Mouse (Mus musculus) neural tube, embryonic 15.5 days (tissue): ENCODE results near the gene Vpreb1. TPM values are rescaled to one million over a fixed set of nuclear protein-coding genes. Genes with fewer than 3 reads are reported as not detected.
"Not testable (repeated sequence)": the region's sequence is repeated elsewhere in the genome, so short reads cannot be mapped to it uniquely, and the experiment has no call there.

Source experiments
- ATAC-seq: fragments of 200-750 bp; cut with Nextera tagmentation; 2 replicates; pipeline ENCODE4 v1.8.0; 2017; ENCODE audit warnings: mild to moderate bottlenecking, moderate TSS enrichment, moderate library complexity; ENCODE audit not compliant: low FRiP score
- H3K27ac ChIP-seq: fragments of 300-500 bp; sonication (generic); replicated peaks from 2 replicates; pipeline ENCODE4 v1.5.1; 2015; ENCODE audit warnings: mild to moderate bottlenecking, inconsistent platforms
- H3K27me3 ChIP-seq: fragments of 300-500 bp; sonication (generic); replicated peaks from 2 replicates; pipeline ENCODE4 v1.6.1; 2015; ENCODE audit warnings: inconsistent platforms
- H3K36me3 ChIP-seq: fragments of 300-500 bp; sonication (generic); 2 replicates; pipeline ENCODE4 v1.6.1; 2015; ENCODE audit warnings: inconsistent platforms
- H3K4me1 ChIP-seq: fragments of 300-500 bp; sonication (generic); 2 replicates; pipeline ENCODE4 v1.6.1; 2015; ENCODE audit warnings: inconsistent platforms
- H3K4me2 ChIP-seq: fragments of 300-500 bp; sonication (generic); 2 replicates; pipeline ENCODE4 v1.6.1; 2015; ENCODE audit warnings: inconsistent platforms, mild to moderate bottlenecking, moderate library complexity
- H3K4me3 ChIP-seq: fragments of 300-500 bp; sonication (generic); replicated peaks from 2 replicates; pipeline ENCODE4 v1.5.1; 2015; ENCODE audit warnings: mild to moderate bottlenecking, inconsistent platforms
- H3K9ac ChIP-seq: fragments of 300-500 bp; sonication (generic); replicated peaks from 2 replicates; pipeline ENCODE4 v1.6.1; 2015; ENCODE audit warnings: mild to moderate bottlenecking, inconsistent platforms
- H3K9me3 ChIP-seq: fragments of 300-500 bp; sonication (generic); replicated peaks from 2 replicates; pipeline ENCODE4 v1.6.1; 2016; ENCODE audit warnings: inconsistent platforms
- WGBS: fragments of 180-500 bp; shearing (Covaris S2); methylation state at CpG from one replicate; pipeline ENCODE4 v1.1.7; 2015; ENCODE audit warnings: mixed read lengths; 5-methylcytosine and 5-hydroxymethylcytosine counted together
- polyA plus RNA-seq: library from polyadenylated mRNA; unstranded; fragments of >200 nt; fragmentation: Nextera tagmentation; extraction: Ambion mirVana; gene quantifications from 2 replicates; pipeline ENCODE4 v1.2.1, GENCODE M21; 2015

Gene Vpreb1
- polyA plus RNA-seq, 1 experiment from 2014 or later, result 1.5 TPM

DNA sequence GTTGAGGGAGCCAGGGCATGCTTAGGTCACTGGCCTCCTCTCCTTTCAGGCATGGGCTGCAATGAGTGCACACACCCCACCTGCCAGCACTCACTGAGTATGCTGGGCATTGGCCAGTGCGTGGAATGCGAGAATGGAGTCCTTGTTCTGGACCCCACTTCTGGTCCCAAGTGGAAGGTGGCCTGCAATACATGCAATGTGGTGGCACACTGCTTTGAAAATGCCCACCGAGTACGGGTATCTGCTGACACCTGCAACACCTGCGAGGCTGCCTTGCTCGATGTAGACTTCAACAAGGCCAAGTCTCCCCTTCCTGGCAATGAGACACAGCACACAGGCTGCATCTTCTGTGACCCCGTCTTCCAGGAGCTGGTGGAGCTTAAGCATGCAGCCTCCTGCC is 21.7 kb upstream of the Vpreb1 start:
- ATAC-seq, result no peak
- Histone ChIP-seq H3K4me2 (no peak overlapping the region), H3K9me3 (no peaks in the 10 kb centered on the region), H3K4me3 (no peak overlapping the region), H3K4me1 (peaks cover 11% of the 10 kb centered on the region), H3K9ac (no peak overlapping the region), H3K27ac (no peak overlapping the region), H3K36me3 (peaks cover 63% of the 10 kb centered on the region), H3K27me3 (no peaks in the 10 kb centered on the region)
- 92% methylated on average over 7 of the region's 7 CpGs for WGBS

GRCm38 (mm10) chr16:16888341-16888740 is 17.7 kb upstream of the Vpreb1 start:
- 100% methylated on average over 1 of the region's 1 CpGs for WGBS

GRCm38 (mm10) chr16:16879025-16879424 is 8.4 kb upstream of the Vpreb1 start:
- no peak for ATAC-seq
- Histone ChIP-seq H3K9me3 (no peaks in the 10 kb centered on the region), H3K4me3 (no peak overlapping the region), H3K27ac (no peak overlapping the region), H3K36me3 (peaks cover 83% of the 10 kb centered on the region), H3K9ac (no peak overlapping the region), H3K4me1 (no peaks in the 10 kb centered on the region), H3K4me2 (no peak overlapping the region), H3K27me3 (no peaks in the 10 kb centered on the region)
- 90% methylated on average over 5 of the region's 5 CpGs for WGBS

More at GRCm38 (mm10) chr16:16888341-16888740, 17.7 kb upstream of the Vpreb1 start:
- Histone ChIP-seq H3K4me3 (no peak overlapping the region), H3K4me1 (no peaks in the 10 kb centered on the region), H3K27ac (no peak overlapping the region), H3K36me3 (peaks cover 98% of the 10 kb centered on the region), H3K4me2 (no peak overlapping the region), H3K9me3 (no peaks in the 10 kb centered on the region), H3K27me3 (no peaks in the 10 kb centered on the region), H3K9ac (no peak overlapping the region)
- ATAC-seq, result no peak

DNA sequence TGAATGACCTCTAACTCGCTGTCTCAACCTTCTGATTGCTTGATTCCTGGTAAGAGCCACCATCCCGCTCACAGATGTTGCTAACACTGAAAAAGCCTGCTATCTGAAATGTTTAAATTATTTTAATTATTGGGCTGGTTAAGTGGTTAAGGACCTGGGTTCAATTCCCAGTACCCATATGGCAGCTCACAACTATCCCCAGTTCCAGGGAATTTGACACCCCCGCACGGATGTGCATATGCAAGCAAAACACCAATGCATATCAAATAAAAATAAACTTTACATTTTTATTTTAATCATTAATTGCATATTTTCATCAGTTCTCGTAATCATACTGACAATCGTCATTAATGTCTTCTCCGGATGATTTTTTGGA is 414 bp downstream of the Vpreb1 start:
- Histone ChIP-seq H3K4me2 (peak overlapping the region; percentile 73), H3K4me3 (peak overlapping the region; percentile 78), H3K27me3 (no peaks in the 10 kb centered on the region), H3K27ac (peak overlapping the region; percentile 93), H3K9me3 (no peaks in the 10 kb centered on the region), H3K36me3 (peaks cover 4% of the 10 kb centered on the region; the same call in 1 of the 2 replicates), H3K4me1 (peaks cover 20% of the 10 kb centered on the region), H3K9ac (peak overlapping the region; percentile 86; the same call in 1 of the 2 replicates)
- 37% methylated on average over 7 of the region's 7 CpGs for WGBS
- peak; percentile 69 for ATAC-seq

DNA sequence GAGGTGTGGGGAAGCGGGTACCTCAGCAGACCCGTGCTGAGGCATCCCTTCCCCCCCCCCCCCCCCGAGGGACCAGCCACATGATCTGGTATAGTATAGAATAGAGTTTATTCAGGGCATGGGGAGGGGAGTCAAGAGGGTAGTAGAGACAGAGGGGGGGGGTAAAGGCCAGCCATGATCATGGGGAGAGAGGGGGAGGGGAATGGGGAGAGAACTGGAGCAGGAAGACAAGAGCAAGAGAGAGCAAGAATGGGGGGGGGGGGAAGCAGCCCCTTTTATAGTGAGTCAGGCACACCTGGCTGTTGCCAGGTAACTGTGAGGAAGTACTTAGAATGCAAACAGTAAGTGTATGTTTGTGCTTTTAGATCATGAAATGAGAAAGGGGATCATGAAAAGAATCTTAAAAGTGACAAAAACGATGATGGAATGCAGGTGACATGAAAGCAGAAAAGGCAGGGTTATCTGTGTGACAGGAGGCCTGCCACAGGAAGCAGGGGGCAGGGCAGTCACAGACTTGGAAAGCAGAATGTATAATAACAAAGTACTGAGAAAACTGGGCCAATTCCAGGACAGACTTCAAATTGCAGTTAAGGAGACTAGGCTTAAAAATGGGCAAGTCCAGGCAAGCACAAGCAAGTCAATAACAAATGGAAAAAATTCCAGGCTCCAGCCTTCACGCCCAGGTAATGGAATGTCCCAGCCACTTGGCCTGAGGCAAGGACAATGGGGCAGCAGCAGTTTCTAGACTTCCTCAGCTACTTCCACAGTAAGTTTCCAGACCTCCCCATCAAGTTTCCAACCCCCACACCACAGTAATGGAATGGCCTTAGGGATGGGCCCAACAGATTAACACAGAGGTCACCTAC is 4.7 kb downstream of the Vpreb1 start:
- no peak overlapping the region for H3K9ac ChIP-seq
- H3K27me3 ChIP-seq, result no peaks in the 10 kb centered on the region
- WGBS, result 71% methylated on average over 5 of the region's 5 CpGs
- 0 out of 2 replicates have a peak, but pooled peaks cover 3% of the 10 kb centered on the region for H3K4me1 ChIP-seq
- no peaks in the 10 kb centered on the region for H3K9me3 ChIP-seq
- no peak for ATAC-seq
- H3K27ac ChIP-seq, result no peak overlapping the region
- H3K36me3 ChIP-seq, result no peaks in the 10 kb centered on the region
- H3K4me2 ChIP-seq, result no peak overlapping the region
- no peak overlapping the region for H3K4me3 ChIP-seq

- H3K36me3 ChIP-seq, result no peaks in the 10 kb centered on the region
- no peak overlapping the region for H3K9ac ChIP-seq
- no peak overlapping the region for H3K4me3 ChIP-seq
- 0 out of 2 replicates have a peak, but pooled peaks cover 2% of the 10 kb centered on the region for H3K4me1 ChIP-seq
- H3K27me3 ChIP-seq, result no peaks in the 10 kb centered on the region
- no peaks in the 10 kb centered on the region for H3K9me3 ChIP-seq
- no peak for ATAC-seq
- no peak overlapping the region for H3K27ac ChIP-seq
- no peak overlapping the region for H3K4me2 ChIP-seq
These were observed 5.4 kb downstream of the Vpreb1 start for GRCm38 (mm10) chr16:16865217-16865616.

- no peak within 1 kb of the TSS for H3K4me3 ChIP-seq
- no peaks in the 10 kb centered on the region for H3K36me3 ChIP-seq
- no peaks in the 10 kb centered on the region for H3K4me1 ChIP-seq
- no peaks in the 10 kb centered on the region for H3K9me3 ChIP-seq
- H3K4me2 ChIP-seq, result no peak within 1 kb of the TSS
- H3K27ac ChIP-seq, result no peak within 1 kb of the TSS
- H3K9ac ChIP-seq, result no peak within 1 kb of the TSS
- 74% methylated on average over 2 of the region's 2 CpGs for WGBS
- H3K27me3 ChIP-seq, result no peaks in the 10 kb centered on the region
- no peak for ATAC-seq
These were observed 6.7 kb downstream of the Vpreb1 start, which contains the start of gene Igll1 for GRCm38 (mm10) chr16:16863978-16864377. Gene Igll1 (minus strand): TSS chr16:16863985.

DNA sequence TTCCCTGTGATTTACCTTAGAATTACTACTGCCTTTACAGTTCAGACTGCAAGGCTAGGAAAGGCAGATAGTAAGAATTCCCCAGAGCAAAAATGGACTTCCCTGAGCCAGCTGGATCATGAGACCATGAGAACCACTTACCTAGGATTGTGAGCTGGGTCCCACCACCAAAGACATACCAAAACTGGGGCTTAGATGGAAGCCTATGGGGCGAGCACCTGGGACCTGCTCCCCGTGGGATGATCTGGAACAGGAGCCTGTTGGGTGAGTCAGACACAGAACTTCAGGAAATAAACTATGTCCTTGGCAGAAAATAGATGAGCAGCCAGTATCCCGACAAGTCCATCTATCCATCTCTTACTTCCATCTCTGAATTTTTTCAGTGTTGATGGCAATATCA is 8.4 kb downstream of the Vpreb1 start:
- Histone ChIP-seq H3K9me3 (no peaks in the 10 kb centered on the region), H3K4me3 (no peak overlapping the region), H3K27me3 (no peaks in the 10 kb centered on the region), H3K4me2 (no peak overlapping the region), H3K4me1 (no peaks in the 10 kb centered on the region), H3K27ac (no peak overlapping the region), H3K9ac (no peak overlapping the region), H3K36me3 (no peaks in the 10 kb centered on the region)
- 88% methylated on average over 3 of the region's 3 CpGs for WGBS
- ATAC-seq, result no peak

- no peaks in the 10 kb centered on the region for H3K36me3 ChIP-seq
- no peaks in the 10 kb centered on the region for H3K27me3 ChIP-seq
- no peaks in the 10 kb centered on the region for H3K4me1 ChIP-seq
- no peak overlapping the region for H3K4me3 ChIP-seq
- H3K27ac ChIP-seq, result no peak overlapping the region
- ATAC-seq, result no peak
- no peak overlapping the region for H3K9ac ChIP-seq
- 80% methylated on average over 13 of the region's 13 CpGs for WGBS
- no peaks in the 10 kb centered on the region for H3K9me3 ChIP-seq
- H3K4me2 ChIP-seq, result no peak overlapping the region
These were observed 13.7 kb downstream of the Vpreb1 start for GRCm38 (mm10) chr16:16856731-16857476.

DNA sequence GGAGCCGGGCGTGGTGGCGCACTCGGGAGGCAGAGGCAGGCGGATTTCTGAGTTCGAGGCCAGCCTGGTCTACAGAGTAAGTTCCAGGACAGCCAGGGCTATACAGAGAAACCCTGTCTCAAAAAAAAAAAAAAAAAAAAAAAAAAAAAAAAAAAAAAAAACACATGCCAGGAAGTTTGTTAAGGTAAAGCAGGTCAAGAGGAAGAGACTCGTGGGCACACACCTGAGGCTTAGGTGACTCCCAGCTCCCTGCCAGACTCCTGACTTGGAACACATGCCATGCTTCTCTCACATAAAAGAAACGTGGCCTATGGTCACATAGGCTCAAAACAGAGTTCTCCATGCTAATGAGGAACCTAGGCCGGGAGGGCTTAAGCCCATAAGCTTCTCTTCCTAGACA is 14.6 kb downstream of the Vpreb1 start:
- not testable (repeated sequence) for H3K27me3 ChIP-seq, H3K9me3 ChIP-seq, H3K27ac ChIP-seq, ATAC-seq, H3K4me3 ChIP-seq, H3K4me2 ChIP-seq, H3K4me1 ChIP-seq, H3K36me3 ChIP-seq, H3K9ac ChIP-seq
- 86% methylated on average over 9 of the region's 9 CpGs for WGBS

GRCm38 (mm10) chr16:16855541-16855940 is 15.1 kb downstream of the Vpreb1 start:
- Histone ChIP-seq H3K9me3 (0 out of 2 replicates have a peak, but pooled peaks cover 2% of the 10 kb centered on the region), H3K27ac (no peak overlapping the region), H3K4me1 (no peaks in the 10 kb centered on the region), H3K27me3 (no peaks in the 10 kb centered on the region), H3K4me2 (no peak overlapping the region), H3K36me3 (no peaks in the 10 kb centered on the region), H3K4me3 (no peak overlapping the region), H3K9ac (no peak overlapping the region)
- 94% methylated on average over 1 of the region's 1 CpGs for WGBS
- ATAC-seq, result no peak

GRCm38 (mm10) chr16:16854836-16855235 is 15.8 kb downstream of the Vpreb1 start:
- no peak overlapping the region for H3K9ac ChIP-seq
- H3K36me3 ChIP-seq, result no peaks in the 10 kb centered on the region
- WGBS, result 40% methylated on average over 6 of the region's 6 CpGs
- no peaks in the 10 kb centered on the region for H3K4me1 ChIP-seq
- ATAC-seq, result no peak
- H3K4me3 ChIP-seq, result no peak overlapping the region
- H3K27me3 ChIP-seq, result no peaks in the 10 kb centered on the region
- H3K4me2 ChIP-seq, result no peak overlapping the region
- 0 out of 2 replicates have a peak, but pooled peaks cover 2% of the 10 kb centered on the region for H3K9me3 ChIP-seq
- no peak overlapping the region for H3K27ac ChIP-seq
